Mouse (Mus musculus): ENCODE results near the gene Srm. TPM values are rescaled to one million over a fixed set of nuclear protein-coding genes. Genes with fewer than 3 reads are reported as not detected.

The Srm gene
- polyA plus RNA-seq, 1 experiment, result 48.4 TPM

DNA sequence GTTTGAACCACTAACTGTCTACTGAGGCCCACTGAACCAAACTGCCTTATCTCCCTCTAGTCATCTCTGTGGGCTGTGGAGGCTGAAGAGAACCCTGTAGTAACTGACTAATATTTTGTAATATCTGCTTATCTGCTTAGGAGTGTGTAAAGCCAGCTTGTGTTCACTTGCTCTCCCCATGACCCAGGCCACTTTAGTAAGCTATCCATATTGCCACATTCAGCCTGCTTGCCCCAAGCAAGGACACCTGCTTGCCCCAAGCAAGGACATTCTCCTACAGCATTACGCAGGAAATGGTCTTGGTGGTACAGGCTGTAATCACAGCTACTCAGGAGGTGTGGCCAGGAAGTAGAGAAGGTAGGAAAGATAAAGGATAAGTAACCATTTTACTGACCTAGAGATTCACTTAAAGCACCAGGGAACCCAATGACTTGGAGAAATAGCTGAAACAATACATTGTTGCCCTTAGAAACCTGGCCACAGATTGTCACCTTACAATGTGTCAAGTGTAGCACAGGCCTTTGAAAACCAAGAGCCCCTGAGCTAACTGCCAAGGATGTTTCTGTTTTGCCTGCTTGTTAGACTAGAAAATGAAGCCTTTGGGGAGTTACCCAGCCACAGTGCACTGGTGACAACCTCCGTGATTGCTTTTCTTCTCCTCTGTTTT lies 42.2 kb downstream of the Srm start:
- DNase-seq (ENCODE audit: low spot score), result no peak

GRCm38 (mm10) chr4:148635309-148635708 lies 44.0 kb downstream of the Srm start:
- no peak for DNase-seq (ENCODE audit: low spot score)

GRCm38 (mm10) chr4:148638302-148638701 lies 47.0 kb downstream of the Srm start:
- DNase-seq (ENCODE audit: low spot score), result no peak

- DNase-seq (ENCODE audit: low spot score), result no peak
Measured at GRCm38 (mm10) chr4:148639455-148639854, 48.2 kb downstream of the Srm start.

- DNase-seq (ENCODE audit: low spot score), result no peak
Measured at GRCm38 (mm10) chr4:148641121-148641520, 49.8 kb downstream of the Srm start.

DNA sequence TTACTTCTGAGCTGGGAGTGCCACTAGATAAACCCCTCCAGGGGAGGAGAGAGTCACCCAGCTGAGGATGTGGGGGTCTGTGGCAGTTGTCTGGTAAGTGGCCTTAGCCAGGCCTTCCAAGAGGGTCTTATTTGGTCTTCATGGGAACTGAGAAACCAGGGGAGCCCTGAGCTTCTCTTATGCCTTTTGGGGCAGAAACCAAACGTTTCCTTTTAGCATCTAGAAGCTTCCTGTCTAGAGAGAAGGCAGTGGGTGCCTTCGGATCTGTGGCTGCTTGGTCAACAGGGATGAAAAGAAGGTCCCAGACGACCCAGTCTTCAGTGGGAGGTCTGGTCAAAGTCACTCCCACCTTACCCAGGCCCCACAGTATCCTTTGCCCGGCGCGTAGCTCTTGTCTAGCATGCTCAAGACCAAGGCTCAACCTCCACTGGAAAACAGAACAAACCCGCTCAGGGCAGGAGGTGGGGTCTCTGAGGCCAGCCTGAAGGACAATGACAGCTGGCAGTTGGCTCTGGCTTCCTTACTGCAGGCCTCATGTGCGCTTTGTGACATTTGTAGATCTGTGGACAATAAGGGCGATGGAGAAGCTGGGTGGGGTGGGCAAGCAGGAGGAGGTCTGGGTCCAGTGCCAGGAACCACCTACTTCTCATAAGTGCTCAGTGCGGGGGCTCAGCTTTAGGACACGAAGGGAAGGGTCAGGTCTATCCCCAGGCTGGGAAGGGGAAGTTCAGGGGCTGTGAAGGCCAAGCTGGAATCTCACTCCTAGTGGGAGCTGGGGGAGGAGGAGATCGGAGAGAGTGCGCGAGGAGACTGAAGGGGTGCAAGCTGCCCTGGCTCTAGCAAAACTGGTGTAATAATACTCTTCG lies 52.2 kb downstream of the Srm start, which contains the start of gene Gm572:
Gene Gm572 (plus strand): TSS at position 27 of the 866 bp plus-strand sequence.
- no peak for DNase-seq (ENCODE audit: low spot score)

- peak; percentile 57 for DNase-seq (ENCODE audit: low spot score)
Measured at GRCm38 (mm10) chr4:148644157-148644511, 52.8 kb downstream of the Srm start.

Other genes starting within 250 kb of the Srm start
- gene Ubiad1, start 146.7 kb upstream of the Srm start, polyA plus RNA-seq (2012; rRNA removed), result 9.2 and 10.3 TPM in 2 replicates
- gene Mtor, start 142.9 kb upstream of the Srm start, polyA plus RNA-seq (2012; rRNA removed), result 15.6 and 20.0 TPM in 2 replicates
- 11.0 and 14.6 TPM in 2 replicates for gene Angptl7, start 91.0 kb upstream of the Srm start, polyA plus RNA-seq (2012; rRNA removed)
- gene Exosc10, start 33.1 kb upstream of the Srm start, polyA plus RNA-seq (2012; rRNA removed), result 31.4 and 40.2 TPM in 2 replicates
- 0.58 and 0.72 TPM in 2 replicates for gene Masp2, start 11.1 kb downstream of the Srm start, polyA plus RNA-seq (2012; rRNA removed)
- 252 and 403 TPM in 2 replicates for gene Tardbp, start 35.5 kb downstream of the Srm start, polyA plus RNA-seq (2012; rRNA removed)
- gene Gm572, start 51.8 kb downstream of the Srm start, polyA plus RNA-seq (2012; rRNA removed), result 0.04 TPM in 1 of 2 replicates, not detected in the other
- gene Casz1, start 212.9 kb downstream of the Srm start, polyA plus RNA-seq (2012; rRNA removed), result 21.0 and 29.8 TPM in 2 replicates

Data from urinary bladder, adult 2 months (tissue).